Mouse (Mus musculus): ENCODE measurements around the gene Lingo4. TPM values are rescaled to one million over a fixed set of nuclear protein-coding genes. Genes with fewer than 3 reads are reported as not detected.

Lingo4 gene
- total RNA-seq (2012; rRNA removed) (not detected in 2 replicates), polyA plus RNA-seq (2012; ENCODE audit: insufficient read depth in 1 of 2, insufficient read length in 2 of 2, low read depth in 1 of 2, low replicate concordance in 2 of 2, missing spikeins in 1 of 2) (not detected)

GRCm38 (mm10) chr3:94398217-94398616 is at the start of gene Lingo4:
TSS of gene Lingo4 (plus strand) at chr3:94398517.
- no peaks in the 10 kb centered on the region for H3K4me1 ChIP-seq (ENCODE audit: control insufficient read depth in 1 of 2, insufficient read depth in 2 of 2, low read length in 2 of 2)
- H3K9me3 ChIP-seq (replicated peaks; ENCODE audit: insufficient read depth, low read length) = no peaks in the 10 kb centered on the region
- TF ChIP-seq EP300 (IDR thresholded peaks at IDR 0.05; ENCODE audit: low read depth in 1 of 2, low read length in 2 of 2) (no peak), MXI1 (IDR thresholded peaks at IDR 0.05; ENCODE audit: low read depth, low read length) (no peak), POLR2AphosphoS5 (IDR thresholded peaks at IDR 0.05; ENCODE audit: borderline replicate concordance, low read depth, low read length) (no peak), GABPA (IDR thresholded peaks at IDR 0.05; ENCODE audit: low read depth, low read length) (no peak), CHD1 (IDR thresholded peaks at IDR 0.05; ENCODE audit: low read depth, low read length) (no peak), JUND (IDR thresholded peaks at IDR 0.05; ENCODE audit: low read depth, low read length) (no peak), CHD2 (IDR thresholded peaks at IDR 0.05; ENCODE audit: low read length) (no peak), USF2 (IDR thresholded peaks at IDR 0.05; ENCODE audit: borderline replicate concordance in 1 of 2, insufficient read depth in 1 of 2, low read depth in 1 of 2, low read length in 2 of 2) (no peak), ZKSCAN1 (IDR thresholded peaks at IDR 0.05; ENCODE audit: low read depth, low read length) (no peak), POLR2AphosphoS2 (IDR thresholded peaks at IDR 0.05; ENCODE audit: low read length) (no peak), TAL1 (IDR thresholded peaks at IDR 0.05; ENCODE audit: low read length) (no peak), CTCF (IDR thresholded peaks at IDR 0.05 in 2 of 3, conservative IDR thresholded peaks at IDR 0.05 in 1 of 3; ENCODE audit: control insufficient read depth in 1 of 3, insufficient read depth in 1 of 3, low read depth in 2 of 3, low read length in 3 of 3, poor library complexity in 1 of 3, severe bottlenecking in 1 of 3) (no peak), ZNF384 (IDR thresholded peaks at IDR 0.05; ENCODE audit: low read depth, low read length) (no peak), MYC (IDR thresholded peaks at IDR 0.05; ENCODE audit: low read depth, low read length) (no peak), TCF12 (IDR thresholded peaks at IDR 0.05; ENCODE audit: low read depth, low read length) (no peak), ZC3H11A (IDR thresholded peaks at IDR 0.05; ENCODE audit: low read depth, low read length) (no peak), TBP (IDR thresholded peaks at IDR 0.05; ENCODE audit: low read depth, low read length) (no peak), E2F4 (IDR thresholded peaks at IDR 0.05; ENCODE audit: borderline replicate concordance, low read depth, low read length) (no peak), MAFK (IDR thresholded peaks at IDR 0.05; ENCODE audit: borderline replicate concordance, low read depth, low read length) (no peak), NELFE (IDR thresholded peaks at IDR 0.05; ENCODE audit: low read depth, low read length) (no peak)
- H3K27ac ChIP-seq (ENCODE audit: control insufficient read depth, low read depth, low read length) = no peak within 1 kb of the TSS
- H3K79me2 ChIP-seq (ENCODE audit: control insufficient read depth, insufficient read depth, low read length, poor library complexity) = no peaks in the 10 kb centered on the region
- H3K36me3 ChIP-seq (ENCODE audit: control insufficient read depth in 1 of 2, insufficient read depth in 2 of 2, low read length in 2 of 2) = no peaks in the 10 kb centered on the region
- H3K4me3 ChIP-seq (ENCODE audit: control insufficient read depth in 1 of 2, insufficient read depth in 1 of 2, low read depth in 2 of 2, low read length in 2 of 2) = no peak within 1 kb of the TSS
- no peak within 1 kb of the TSS for H3K9ac ChIP-seq (ENCODE audit: control insufficient read depth, low read depth, low read length, poor library complexity, severe bottlenecking)
- DNase-seq (ENCODE audit: low read depth, low spot score) = no peak
- H3K27me3 ChIP-seq (ENCODE audit: control insufficient read depth in 1 of 2, insufficient read depth in 2 of 2, low read length in 2 of 2) = peaks cover 15 to 18% of the 10 kb centered on the region in 2 experiments

DNA sequence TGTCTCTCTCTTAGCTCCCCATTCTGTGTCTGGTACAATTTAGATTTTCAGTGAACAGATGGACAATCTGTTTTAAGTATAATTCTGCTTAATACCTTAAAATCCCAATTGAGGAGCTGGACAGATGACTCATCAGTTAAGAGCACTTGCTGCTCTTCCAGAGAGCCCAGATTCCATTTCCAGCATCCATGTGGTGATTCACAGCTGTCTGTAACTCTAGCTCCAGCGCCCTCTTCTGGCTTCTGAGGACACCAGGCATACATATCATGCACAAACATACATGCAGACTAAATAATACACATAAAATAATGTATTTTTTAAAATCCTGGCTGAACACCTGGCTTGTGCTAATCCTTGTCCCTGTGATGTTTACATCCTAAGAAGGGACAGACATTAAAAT is 37.5 kb upstream of the Lingo4 start:
- Histone ChIP-seq H3K27me3 (ENCODE audit: control insufficient read depth in 1 of 2, insufficient read depth in 2 of 2, low read length in 2 of 2) (peaks cover 6 to 8% of the 10 kb centered on the region in 2 experiments; a peak in 3 of 4 replicates), H3K4me1 (ENCODE audit: control insufficient read depth in 1 of 2, insufficient read depth in 2 of 2, low read length in 2 of 2) (no peaks in the 10 kb centered on the region), H3K27ac (ENCODE audit: control insufficient read depth, low read depth, low read length) (no peak overlapping the region), H3K9ac (ENCODE audit: control insufficient read depth, low read depth, low read length, poor library complexity, severe bottlenecking) (no peak overlapping the region), H3K36me3 (ENCODE audit: control insufficient read depth in 1 of 2, insufficient read depth in 2 of 2, low read length in 2 of 2) (no peaks in the 10 kb centered on the region), H3K4me3 (ENCODE audit: control insufficient read depth in 1 of 2, insufficient read depth in 1 of 2, low read depth in 2 of 2, low read length in 2 of 2) (no peak overlapping the region), H3K9me3 (replicated peaks; ENCODE audit: insufficient read depth, low read length) (no peaks in the 10 kb centered on the region), H3K79me2 (ENCODE audit: control insufficient read depth, insufficient read depth, low read length, poor library complexity) (no peaks in the 10 kb centered on the region)
- peak; percentile 39 for TF ChIP-seq RAD21 (IDR thresholded peaks at IDR 0.05; ENCODE audit: low read depth, low read length)
- no peak for TF ChIP-seq MAZ (IDR thresholded peaks at IDR 0.05; ENCODE audit: low read depth, low read length)
- peak; percentile 39 to 52 (median 43) for TF ChIP-seq CTCF (IDR thresholded peaks at IDR 0.05 in 2 of 3, conservative IDR thresholded peaks at IDR 0.05 in 1 of 3; ENCODE audit: control insufficient read depth in 1 of 3, insufficient read depth in 1 of 3, low read depth in 2 of 3, low read length in 3 of 3, poor library complexity in 1 of 3, severe bottlenecking in 1 of 3)
- TF ChIP-seq TAL1 (IDR thresholded peaks at IDR 0.05; ENCODE audit: low read length) = no peak
- no peak for TF ChIP-seq SIN3A (IDR thresholded peaks at IDR 0.05; ENCODE audit: low read length)
- peak; percentile 57 for TF ChIP-seq SMC3 (IDR thresholded peaks at IDR 0.05; ENCODE audit: low read depth, low read length)
- peak; percentile 35 for DNase-seq (ENCODE audit: low read depth, low spot score)
